Mouse (Mus musculus): ENCODE results near the gene Olfr1189.
"Not testable (repeated sequence)": the region's sequence is repeated elsewhere in the genome, so short reads cannot be mapped to it uniquely, and the experiment has no call there.

The Olfr1189 gene

DNA sequence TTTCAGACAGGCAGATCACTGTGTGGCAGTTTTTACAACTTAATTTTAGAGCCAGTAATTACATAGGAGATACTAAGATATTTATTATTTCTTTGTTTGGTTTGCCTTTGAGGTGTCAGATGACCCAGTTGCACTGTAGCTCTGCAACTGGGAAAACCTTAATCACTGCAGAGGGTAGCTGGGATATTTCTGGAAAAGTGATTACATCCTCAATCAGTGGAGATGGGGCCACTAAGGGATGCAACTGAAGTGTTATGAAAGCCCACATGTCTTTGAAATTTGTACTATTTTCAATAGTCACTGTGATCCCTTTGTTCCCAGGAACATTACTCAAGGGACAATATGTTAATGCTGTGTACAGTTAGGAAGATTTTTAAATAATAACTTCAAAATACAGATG is at the start of gene Olfr1189:
Gene Olfr1189 (plus strand): TSS at position 301 of the 400 bp plus-strand sequence.
- DNase-seq = no peak

DNA sequence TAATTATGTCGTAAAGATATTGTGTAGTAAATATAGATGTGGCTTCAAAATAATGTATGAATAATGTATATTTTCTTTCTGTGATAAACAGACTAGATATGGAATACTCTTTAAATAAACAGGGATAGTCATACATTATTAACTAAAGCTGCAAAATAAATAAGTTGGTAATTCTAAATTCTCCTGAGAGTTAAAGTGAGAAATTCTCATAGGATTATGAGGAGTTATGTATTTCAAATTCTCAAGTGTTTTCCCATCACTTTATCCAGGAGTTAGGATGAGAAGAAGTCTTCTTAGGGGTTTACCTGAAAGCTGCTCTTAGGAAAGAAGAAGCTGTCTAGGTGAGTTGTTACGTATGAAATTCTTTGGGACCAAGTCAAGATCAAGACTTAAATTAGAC is 29.6 kb upstream of the Olfr1189 start, which contains the start of gene Olfr1188:
Gene Olfr1188 (plus strand): TSS at position 301 of the 400 bp plus-strand sequence.
- no peak for DNase-seq

DNA sequence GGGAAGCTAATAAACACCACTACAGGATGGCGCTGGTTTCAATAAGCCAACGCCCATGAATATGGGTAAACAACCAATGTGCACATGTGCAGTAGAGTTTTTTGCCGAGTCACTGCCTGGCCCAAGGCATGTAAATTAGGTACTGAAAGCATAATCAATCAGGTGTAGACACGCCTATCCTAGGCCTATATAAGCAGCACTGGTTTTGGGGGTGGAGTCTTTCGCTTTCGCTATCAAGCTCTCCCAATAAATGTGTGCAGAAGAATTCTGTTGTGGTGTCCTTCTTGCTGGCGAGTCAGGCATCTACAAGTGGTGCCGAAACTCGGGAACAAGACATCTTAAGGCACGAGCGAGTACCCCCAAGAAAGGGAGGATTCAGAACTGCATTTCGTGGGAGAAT is 13.6 kb upstream of the Olfr1189 start:
- not testable (repeated sequence) for DNase-seq

DNA sequence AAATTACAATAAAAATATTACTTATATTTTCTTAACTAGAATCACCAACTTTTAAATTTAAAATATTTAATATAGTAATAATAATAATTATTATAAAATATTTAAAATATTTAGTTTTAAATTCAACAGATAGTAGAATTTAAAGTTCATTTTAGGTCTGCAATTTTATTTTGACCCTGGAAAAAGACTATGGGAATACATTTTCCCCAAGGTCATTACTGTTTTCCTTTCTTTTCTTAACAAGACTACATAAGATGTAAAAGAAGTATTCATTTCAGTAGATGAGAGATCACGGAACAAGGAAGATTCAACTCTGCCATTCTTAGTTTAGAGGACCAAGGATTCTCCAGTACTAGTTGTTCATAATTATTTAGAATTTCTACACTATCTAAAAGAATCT is 54.0 kb downstream of the Olfr1189 start, which contains the start of gene Olfr1191-ps1:
Gene Olfr1191-ps1 (plus strand): TSS at position 301 of the 400 bp plus-strand sequence.
- DNase-seq = not testable (repeated sequence)
